Mouse (Mus musculus) cerebellum, adult (tissue): Measurements from ENCODE around the gene Slc7a11.
"Not testable (repeated sequence)": the region's sequence is repeated elsewhere in the genome, so short reads cannot be mapped to it uniquely, and the experiment has no call there.

Source experiments
- ATAC-seq: cut with Nextera tagmentation; 2 replicates; pipeline ENCODE4 v1.9.2; 2017; ENCODE audit warnings: mild to moderate bottlenecking, moderate library complexity, mixed read lengths; ENCODE audit not compliant: insufficient number of reproducible peaks, low FRiP score, low TSS enrichment

Gene Slc7a11

DNA sequence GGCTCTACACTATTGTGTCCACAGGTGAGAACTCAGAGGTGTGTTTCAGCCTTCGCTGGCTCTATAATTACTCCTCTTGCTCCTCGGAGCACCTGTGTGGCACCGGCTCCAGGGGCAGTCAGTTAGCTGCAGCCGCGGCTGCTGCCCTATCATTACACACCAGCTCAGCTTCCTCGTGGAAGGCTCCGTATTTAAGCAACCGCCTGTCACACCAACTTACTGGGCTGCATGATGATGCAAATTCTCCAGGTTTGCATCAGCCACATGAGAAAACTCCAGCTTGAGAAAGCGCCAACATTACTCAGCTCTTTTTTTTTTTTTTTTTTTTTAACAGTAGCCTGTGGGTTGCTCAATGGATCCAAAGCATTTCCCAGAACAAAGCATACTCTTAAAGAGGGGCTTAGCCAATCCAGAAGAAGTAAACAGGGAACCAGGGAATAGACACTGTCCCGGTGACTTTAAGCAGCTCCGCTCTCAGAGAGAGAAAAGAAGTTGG lies at the start of gene Slc7a11:
TSS of gene Slc7a11 (minus strand) at position 194 of the 496 bp plus-strand sequence.
- no peak for ATAC-seq

DNA sequence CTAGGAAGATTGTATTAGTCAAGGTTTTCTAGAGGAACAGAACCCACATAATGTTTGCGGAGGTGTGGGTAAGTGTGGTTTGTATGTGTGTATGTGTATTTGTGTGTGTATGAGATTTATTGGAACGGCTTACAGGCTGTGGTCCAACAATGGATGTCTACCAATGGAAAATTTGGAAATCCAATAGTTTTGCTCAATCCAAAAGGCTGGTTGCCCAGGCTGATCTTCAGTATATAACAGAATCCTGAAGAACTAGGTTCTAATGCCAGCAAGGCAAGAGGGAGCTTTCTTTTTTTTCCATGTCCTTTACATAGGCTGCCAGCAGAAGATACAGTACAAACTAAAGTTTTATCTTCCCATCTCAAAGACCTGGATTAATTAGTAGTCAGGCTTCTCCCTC lies 48.3 kb upstream of the Slc7a11 start:
- no peak for ATAC-seq

DNA sequence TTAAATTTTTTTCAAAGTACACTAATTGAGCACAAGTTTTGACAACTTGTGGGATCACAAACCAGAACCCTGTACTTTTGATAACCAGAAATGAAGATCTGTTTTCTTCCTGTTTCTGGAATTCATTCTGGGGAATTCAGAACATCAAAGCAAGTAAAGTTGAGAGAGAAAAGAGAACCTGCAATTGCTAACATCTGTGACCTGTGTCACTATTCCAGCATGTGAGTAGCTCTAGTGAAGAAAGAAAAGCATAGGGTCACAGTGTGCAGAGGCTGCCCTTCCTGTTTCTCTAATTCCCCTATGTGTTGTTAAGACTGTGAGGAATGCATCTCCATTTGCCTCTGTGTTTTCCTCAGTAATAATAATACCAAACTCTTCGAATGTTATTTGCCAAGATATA lies 40.7 kb upstream of the Slc7a11 start:
- ATAC-seq: no peak

DNA sequence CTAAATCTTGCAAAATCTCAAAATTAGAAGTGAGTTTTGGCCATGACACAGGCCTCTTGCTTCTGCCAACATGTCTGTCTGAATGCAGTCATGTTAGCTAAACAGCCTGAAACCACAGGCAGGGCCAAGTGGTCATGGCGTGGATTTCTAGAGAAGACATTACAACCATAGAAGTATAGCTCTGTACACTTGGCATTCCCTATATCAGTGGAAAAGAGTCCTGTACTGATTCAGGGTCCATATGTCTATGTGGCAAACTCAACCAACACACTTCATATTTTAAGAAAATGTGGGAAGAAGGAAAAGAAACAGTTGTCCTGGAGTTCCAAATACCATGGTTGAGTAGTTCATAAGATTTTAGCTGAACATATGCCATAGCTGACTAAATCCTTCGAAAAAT lies 18.8 kb upstream of the Slc7a11 start:
- ATAC-seq: no peak

DNA sequence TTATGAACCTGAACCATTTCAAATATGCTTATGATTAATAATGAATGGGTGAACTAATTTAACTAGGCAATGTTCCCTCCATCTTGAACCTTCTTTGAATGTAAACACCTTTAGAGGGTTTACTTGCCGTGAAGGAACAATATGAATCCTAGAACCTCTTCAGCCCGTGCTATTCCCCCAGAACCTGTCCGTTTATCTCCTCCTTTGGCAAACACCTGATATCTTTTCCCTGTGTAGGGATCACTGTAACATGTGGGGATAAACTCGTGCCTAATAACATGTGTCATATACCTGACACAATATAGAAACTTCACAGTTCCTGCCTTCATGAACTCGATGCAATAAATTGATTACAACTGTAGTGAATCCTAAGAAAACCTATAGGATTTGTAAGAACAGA lies 13.7 kb upstream of the Slc7a11 start:
- ATAC-seq: no peak

DNA sequence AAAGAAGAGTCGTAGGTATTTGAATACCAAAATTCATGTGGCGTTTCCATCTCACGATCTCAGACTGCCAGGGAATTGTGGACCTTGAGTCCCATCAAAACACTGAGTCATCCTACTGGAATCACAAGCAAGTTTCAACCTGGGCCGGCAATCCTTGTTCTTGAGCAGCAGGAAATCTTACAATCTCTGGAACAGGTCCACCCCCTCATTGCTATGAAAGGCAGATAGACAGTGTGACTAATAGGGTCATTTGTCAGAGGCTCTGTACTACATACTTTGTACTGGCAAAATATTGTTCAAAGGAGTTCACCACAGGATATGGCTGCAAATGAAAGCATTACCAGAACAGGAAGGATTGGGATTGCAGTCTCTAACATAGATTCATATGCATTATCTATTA lies 13.2 kb upstream of the Slc7a11 start:
- ATAC-seq: no peak

DNA sequence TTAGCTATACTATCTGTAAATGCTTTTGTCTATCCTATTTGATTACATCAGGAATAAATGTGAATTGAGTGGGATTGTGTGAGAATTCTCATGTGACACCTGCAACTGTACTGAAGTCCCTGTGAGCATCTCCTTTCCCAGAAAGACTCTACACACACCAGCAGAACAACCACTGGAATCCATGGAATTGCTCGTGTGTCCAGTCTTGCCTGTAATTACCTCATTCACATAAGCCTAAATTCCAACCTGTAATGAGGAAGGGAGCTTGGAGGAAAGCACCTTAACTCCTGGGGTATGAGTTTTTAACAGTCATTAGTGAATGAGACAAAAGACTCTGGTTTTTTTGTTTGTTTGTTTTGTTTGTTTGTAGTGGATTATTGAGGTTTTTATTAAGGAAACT lies 12.6 kb upstream of the Slc7a11 start:
- no peak for ATAC-seq

DNA sequence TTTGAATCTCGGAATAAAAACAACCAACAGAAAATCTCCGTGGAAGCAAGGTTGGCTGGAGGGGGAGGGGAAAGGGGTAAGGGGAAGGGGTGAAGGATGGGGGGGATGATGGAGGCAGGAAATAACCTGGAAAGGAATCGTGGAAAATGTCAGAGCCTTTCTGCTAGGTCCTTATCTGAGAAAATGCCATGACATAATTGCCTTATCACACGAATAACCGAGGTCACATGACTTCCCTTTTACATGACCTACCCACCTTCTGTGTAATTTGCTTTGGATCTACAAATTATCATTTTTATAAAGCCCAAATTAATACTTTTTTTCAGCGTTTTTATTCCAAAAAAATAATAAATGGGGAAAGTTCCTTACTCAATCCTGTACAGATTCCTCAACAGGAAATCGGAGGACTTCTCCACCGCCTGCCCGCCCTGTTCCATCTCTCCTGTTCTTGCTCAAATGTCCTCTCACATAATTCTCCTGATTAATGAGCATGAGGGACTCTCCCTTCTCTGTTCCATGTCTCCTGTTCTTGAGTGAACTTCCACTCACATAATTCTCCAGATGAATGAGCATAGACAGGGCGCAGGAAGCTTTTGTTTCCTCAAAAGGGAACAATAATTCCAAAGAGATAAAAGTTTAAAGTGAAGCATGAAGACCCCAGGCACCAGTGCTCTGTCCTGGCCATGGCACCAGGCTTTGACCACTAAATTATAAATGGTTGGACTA lies 1.8 kb upstream of the Slc7a11 start:
- no peak for ATAC-seq

DNA sequence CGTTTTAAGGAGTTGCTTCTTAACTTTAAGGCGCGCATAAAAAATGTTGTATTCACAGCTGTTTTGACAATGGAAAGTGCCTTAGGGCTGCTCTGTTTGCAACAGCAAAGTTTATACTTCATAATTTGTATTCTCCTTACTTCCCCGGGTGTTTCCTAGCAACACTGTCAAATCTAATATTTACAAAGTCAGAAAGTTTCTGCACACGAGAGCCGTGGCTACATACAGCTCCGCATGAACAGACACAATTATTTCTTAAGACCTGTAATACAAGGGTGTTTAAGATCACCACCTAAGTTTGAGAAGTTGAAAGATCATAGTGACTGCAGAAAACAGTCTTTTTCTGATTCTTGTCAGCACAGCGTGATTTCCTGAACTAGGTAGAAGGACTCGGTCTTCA lies 528 bp upstream of the Slc7a11 start:
- no peak for ATAC-seq

DNA sequence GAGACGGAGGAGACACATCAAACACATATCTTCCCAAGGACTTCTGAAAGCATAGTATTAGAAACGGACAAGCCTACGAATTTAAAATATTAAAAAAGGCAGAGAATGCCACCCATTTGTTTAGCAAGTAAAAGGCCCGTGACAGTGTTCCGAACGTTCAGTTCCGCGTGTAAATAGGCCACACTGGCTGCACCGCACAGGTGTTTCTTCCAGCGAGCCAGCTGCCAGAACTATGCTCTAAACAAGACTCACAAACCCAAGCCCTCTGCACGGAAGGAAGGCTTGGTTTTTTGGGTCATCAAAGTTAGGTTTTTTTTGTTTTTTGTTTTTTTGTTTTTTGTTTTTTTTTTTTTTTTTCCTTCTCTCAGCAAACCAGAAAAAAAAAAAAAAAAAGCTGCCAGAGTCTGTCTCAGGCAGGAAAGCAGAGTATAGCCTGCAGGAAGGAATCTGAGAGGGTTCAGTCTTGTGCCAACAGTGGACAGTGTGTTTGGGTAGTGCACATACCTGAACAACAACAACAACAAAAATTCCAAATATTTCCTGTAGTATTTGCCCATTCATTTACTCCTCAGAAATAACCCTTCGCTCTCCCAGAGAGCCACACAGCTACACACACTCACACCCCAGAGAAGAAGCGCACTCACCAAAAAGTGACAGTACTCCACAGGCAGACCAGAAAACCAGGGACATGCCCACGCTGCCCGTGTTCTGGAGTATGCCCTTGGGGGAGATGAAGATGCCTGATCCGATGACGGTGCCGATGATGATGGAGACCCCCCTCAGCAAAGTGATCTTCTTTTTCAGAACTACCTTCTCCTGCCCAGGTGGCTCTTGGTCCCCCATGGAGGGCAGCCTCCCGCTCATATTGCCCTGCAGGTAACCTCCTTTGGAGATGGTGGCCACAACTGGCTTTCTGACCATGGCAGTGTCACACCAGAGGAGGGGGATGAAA lies 797 bp downstream of the Slc7a11 start:
- ATAC-seq: peak; percentile 26; the same call in 1 of the 2 replicates

DNA sequence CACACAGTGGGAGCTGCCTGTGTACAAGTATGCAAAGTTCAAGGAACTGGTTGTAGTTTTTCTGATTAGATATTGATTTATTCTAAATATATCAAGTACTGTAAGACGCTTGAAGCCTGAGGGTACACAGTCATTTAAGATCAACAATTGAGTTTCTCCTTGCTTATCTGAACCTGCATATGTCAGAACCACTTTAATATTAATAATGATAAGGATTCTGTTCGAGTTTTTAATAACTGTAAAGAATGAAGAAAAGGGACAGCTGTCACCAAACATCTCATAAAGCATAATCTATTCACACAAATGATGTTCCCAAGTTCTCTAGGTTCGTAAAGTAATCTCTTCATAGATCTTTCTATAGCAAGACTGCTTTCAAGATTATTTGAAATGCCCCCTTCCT lies 2.1 kb downstream of the Slc7a11 start:
- ATAC-seq: no peak

DNA sequence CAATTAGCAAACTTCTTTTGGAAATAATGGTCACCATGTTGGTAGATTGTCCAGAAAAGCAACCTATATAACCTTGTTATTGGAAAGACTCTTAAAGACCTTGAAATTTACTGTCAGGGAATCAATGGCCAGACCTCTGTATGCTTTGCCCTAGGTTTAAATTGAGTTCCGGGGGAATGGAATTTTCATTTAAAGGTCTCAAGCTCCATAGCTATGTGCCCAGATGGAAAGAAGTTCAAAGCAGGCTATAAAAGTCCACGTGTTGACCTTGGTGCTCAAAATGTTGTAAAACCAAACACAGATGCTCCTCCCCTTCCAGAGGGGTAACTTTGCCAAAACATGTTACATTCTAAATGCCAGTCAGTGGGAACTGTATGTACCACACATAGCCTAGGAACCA lies 3.0 kb downstream of the Slc7a11 start:
- ATAC-seq: no peak

DNA sequence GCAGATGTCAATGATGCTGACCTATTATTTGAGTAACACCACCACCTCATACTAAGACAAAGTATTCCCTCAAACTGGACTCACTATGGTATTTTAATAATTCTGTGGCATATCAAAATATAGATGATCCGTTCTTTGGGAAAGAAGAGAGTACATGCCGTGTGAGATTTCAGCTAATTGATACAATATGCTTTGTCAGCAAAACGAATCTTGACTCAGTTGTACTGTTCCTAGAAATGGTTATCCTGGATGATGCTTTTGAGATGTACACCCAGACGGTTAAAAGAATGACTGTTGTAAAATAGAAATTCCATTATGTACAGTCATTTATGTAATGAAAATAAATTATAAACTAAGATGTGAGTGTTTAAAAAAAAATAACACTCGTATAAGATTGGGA lies 4.0 kb downstream of the Slc7a11 start:
- no peak for ATAC-seq

DNA sequence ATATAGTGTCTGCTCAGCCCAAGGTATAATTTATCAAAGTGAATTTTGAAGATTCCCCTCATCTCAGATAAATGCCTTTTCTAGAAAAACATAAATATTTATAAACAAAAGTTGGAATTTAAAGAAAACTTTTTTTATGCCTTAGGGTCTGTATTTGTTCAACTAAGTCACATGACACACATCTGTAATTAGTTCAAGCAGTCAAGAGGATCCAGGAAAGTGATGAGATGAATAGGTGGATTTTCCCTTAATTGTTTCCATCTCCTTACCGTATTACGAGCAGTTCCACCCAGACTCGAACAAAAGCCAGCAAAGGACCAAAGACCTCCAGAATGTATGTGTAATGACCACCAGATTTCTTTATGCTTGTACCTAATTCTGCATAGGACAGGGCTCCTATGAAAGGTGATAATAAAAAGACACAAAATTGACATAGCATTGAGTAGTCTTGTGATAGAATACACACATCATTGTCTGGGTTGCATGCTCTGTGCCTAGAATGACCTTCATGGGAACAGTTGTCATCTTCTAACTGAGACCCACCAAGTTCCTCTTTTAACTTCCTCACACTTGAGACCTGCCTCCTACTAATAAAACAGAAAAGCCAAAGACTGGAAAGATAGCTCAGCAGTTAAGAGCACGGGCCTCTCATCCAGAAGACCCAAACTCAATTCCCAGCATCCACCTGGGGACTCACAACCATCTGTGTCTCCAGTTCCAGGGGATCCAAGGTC lies 4.7 kb downstream of the Slc7a11 start:
- no peak for ATAC-seq

DNA sequence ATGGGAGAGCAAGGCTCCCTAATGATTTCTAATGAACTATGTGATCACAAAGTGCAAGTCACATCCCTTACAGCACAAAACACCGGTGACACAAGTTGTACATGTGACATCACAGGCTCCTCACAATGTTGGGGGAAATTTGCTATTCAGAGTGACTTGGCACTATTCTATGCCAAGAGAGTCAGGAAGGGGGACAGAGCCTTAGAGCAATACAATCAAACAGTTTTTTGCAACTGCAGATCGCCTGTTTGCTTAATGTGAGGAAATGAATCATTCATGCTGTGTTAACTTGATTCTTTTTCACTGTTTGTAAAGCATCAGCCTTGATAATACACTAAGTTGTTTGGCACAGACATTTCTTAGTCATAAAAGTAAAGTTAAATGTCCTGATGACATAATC lies 5.3 kb downstream of the Slc7a11 start:
- ATAC-seq: not testable (repeated sequence)

DNA sequence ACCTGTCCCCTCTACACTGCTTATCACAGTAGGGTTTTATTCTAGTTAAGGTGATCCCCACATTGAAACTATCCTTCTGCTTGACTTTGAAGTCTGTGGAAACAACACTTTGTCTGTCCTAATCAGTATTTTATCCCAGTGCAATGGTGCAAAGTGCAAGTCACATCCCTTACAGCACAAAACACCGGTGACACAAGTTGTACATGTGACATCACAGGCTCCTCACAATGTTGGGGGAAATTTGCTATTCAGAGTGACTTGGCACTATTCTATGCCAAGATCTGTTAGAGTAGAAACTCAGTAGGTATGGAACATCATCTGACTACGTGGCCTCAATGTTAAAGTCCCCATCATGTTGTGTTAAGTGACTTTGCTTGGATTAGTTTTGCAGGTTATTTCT lies 7.0 kb downstream of the Slc7a11 start:
- ATAC-seq: not testable (repeated sequence)

DNA sequence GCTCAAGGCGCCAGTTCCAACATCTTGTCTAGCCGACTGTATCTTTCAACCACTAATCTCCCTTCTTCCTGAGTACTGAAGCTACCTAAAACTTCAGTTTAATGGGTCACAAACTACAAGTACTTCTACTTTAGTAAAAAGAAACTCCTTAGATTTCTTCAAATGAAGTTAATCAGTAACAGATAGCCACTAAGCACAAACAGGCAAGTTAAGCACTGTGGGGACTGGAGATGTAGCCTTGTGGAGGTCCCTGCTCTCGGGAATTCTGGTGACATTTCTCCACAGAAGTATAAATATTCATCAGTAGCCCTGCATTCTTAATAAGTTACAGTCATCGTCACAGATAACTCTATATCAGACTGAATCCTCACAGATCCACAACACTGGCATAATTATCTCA lies 9.6 kb downstream of the Slc7a11 start:
- ATAC-seq: no peak

DNA sequence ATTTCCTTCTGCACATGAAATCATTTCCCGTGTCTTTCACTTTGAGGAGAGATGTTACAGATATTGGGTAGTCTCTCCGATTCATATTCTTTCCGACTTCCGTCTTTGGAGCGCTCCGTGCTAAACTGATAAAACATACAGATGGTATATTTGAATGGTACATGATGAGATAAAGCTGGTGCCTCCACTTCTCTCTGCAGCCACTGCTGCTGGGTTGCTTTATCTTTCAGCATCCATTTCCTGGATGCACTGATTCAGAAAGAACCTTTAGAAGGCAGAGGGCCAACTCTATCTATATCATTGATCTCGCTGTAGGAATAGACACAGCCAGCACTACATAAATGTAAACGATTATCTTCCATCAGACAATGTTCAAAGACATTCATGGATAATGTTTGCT lies 12.6 kb downstream of the Slc7a11 start:
- no peak for ATAC-seq

DNA sequence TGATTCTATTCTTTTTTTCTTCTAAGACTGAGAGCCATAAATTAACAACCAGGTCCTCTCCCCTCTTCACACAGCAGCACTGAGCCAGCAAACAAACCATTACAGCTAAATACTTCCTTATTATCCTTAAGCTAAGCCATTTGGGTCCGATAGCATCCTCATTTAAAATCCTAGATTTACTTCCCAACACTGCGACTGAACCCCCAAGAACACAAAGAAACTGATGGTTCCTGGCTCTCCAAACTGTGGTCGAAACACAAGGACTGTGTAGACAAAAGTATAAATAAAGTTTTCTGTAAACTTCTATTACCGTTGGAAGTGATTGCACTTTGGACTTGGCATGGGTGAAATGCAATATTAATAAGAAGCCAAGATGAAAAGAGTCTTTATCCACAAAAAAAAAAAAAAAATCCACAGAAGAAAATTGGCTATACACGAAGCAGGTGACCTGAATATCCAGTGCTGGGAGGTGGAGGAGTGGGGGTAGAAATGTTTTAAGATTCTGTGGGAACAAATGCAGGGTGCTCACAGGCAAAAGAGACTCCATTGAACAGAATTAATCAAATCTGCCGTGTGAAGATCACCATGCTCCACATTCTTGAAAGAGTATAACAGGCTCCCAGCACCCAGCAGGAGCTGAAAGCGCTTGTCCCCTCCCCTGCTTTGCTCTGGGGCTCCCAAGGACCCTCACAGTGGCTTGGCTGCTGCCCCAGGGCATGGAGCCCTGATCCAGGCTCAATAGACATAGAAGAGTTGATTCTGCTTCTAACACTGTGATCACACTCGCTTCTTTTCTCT lies 21.7 kb downstream of the Slc7a11 start:
- ATAC-seq: peak; percentile 36; the same call in 1 of the 2 replicates

DNA sequence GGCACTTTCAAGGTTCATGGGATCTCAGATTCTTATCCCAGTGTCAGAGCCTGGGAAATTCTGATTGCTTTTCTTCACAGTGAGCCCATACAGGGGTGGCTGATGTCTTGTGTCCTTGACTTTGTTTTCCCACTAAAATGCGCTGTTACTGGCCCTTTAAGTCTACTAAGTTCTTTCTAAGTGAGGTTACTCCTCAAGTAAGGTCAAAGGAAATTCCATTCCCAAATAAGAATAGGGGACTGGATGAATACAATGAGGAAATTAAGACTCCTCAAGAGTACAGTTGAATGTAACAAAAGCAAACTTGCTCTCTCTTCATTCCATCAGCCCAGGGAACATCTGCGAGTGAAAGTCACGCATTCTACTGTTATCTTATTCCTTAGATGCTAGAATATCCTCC lies 24.3 kb downstream of the Slc7a11 start:
- no peak for ATAC-seq
